Mouse (Mus musculus) bone marrow, adult 2 months (tissue): ENCODE results near the gene Gm21958. TPM values are rescaled to one million over a fixed set of nuclear protein-coding genes. Genes with fewer than 3 reads are reported as not detected.

ENCODE experiments used
- H3K27ac ChIP-seq: fragments of 200-500 bp; 2 replicates; pipeline ENCODE4 v1.5.1; 2012; ENCODE audit warnings: low read depth, mild to moderate bottlenecking, control low read depth, inconsistent platforms, low read length; ENCODE audit not compliant: control insufficient read depth, poor library complexity, insufficient read depth
- H3K4me1 ChIP-seq: fragments of 200-500 bp; 2 replicates; pipeline ENCODE4 v1.6.1; 2011; ENCODE audit warnings: low read length; ENCODE audit not compliant: control insufficient read depth, insufficient read depth
- H3K4me3 ChIP-seq: fragments of 200-500 bp; replicated peaks from 2 replicates; pipeline ENCODE3; 2011; ENCODE audit warnings: mild to moderate bottlenecking, low read depth, low read length, control low read depth; ENCODE audit not compliant: control insufficient read depth
- CTCF ChIP-seq: fragments of 200-500 bp; IDR thresholded peaks from 2 replicates; pipeline ENCODE4 v1.5.1; 2011; ENCODE audit warnings: low read length, control low read depth; ENCODE audit not compliant: control insufficient read depth, insufficient read depth
- POLR2A ChIP-seq: fragments of 200-500 bp; IDR thresholded peaks from 2 replicates; pipeline ENCODE4 v1.6.1; 2011; ENCODE audit warnings: low read depth, mild to moderate bottlenecking, control low read depth, low read length, borderline replicate concordance; ENCODE audit not compliant: control insufficient read depth
- WGBS: fragments of 180-500 bp; shearing (Covaris S2); methylation state at CpG from one replicate; pipeline ENCODE4 v1.1.7; 2018; 5-methylcytosine and 5-hydroxymethylcytosine counted together
- polyA plus RNA-seq: library from polyadenylated mRNA; stranded (reverse); fragments of >200 nt; gene quantifications from 2 replicates; pipeline ENCODE4 v1.2.4, GENCODE M21; 2011; ENCODE audit warnings: low replicate concordance; ENCODE audit not compliant: missing spikeins, insufficient read depth, insufficient read length

Gm21958 gene
- not detected in 2 replicates for polyA plus RNA-seq

DNA sequence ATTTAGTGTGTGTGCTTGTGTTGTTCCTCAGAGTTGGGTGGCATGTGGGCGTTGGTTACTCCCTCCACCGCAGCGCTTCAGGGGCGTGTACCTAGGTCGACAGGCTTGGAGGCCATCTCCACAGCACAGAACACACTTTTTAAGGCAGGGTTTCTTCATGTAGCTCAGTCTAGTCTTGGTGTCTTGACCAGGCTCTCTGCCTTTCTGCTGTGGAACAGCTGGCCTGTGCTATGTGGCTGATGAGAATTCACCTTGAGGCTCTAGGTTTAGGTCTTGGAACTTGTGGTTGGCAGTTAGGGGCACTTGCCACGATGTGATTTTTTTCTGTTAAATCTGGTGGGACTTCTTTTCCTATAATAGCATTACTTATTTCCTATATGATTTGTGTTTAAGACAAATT is at the start of gene Gm21958:
Gene Gm21958, minus strand, starts transcription at position 101 of the 400 bp plus-strand sequence.
- no peak for TF ChIP-seq CTCF
- no peak for TF ChIP-seq POLR2A
- no peak within 1 kb of the TSS for H3K27ac ChIP-seq
- H3K4me1 ChIP-seq = no peaks in the 10 kb centered on the region
- 93% methylated on average over 6 of the region's 6 CpGs for WGBS
- no peak within 1 kb of the TSS for H3K4me3 ChIP-seq

DNA sequence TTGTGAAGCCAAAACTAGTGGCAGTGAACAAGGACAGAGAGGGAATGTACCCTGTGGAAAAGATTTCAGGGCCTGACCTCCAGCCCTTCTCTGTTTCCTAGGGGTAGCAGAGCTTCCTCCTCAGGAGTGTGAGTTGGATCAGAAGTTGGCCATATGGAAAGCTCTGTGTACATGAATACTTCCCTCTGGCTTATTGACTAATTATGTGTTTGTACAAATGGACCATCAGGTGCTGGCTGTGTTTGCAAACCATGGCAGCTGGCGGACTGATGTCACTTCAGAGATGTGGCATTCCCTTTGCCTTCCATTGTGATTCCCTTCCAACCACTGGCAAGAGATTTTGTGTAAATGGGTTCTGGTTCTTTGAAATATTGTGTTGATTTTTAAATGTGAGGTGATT is 47.1 kb upstream of the Gm21958 start:
- H3K4me3 ChIP-seq = no peak overlapping the region
- H3K27ac ChIP-seq = no peak overlapping the region
- TF ChIP-seq POLR2A = no peak
- no peak for TF ChIP-seq CTCF
- 86% methylated on average over 1 of the region's 1 CpGs for WGBS
- no peaks in the 10 kb centered on the region for H3K4me1 ChIP-seq

DNA sequence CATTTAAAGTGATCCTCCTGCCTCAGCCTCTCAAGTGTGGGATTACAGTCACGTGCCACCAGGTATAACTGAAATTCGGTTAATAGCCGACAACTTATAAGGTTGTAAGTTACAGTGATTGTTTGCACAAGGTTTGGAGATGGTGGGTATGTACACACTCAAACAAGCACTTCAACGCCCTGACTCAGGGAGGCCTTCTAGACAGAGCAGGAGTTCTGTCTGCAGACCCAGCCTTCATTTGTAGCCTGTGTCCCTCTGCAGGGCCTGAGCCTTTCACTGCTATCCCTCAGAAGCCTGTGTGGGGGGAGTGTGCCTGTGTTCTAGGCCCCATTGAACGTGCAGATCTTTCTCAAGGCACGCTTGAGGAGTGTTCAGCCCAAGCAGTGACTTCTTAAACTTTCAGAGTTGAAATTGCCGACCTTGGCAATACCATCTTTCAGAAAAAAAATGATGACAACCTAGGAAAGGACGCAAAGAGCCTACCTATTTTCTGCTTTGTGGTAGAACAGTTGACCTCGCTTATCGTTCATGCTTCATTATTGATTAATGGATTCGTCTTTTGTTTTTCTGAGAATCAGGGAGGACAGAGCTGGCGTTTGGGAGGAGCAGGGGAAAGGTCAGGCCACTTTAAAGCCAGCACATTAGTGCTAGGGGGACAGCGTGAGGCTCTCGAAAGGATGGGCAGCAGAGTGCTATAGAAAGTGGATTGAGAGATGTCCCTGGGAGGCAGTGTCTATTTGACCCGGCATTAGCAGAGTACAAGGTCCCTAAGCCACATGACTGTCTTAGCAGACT is 46.4 kb upstream of the Gm21958 start:
- no peaks in the 10 kb centered on the region for H3K4me1 ChIP-seq
- TF ChIP-seq CTCF (no peak), POLR2A (no peak)
- H3K4me3 ChIP-seq = no peak overlapping the region
- H3K27ac ChIP-seq = no peak overlapping the region
- 82% methylated on average over 15 of the region's 15 CpGs for WGBS

DNA sequence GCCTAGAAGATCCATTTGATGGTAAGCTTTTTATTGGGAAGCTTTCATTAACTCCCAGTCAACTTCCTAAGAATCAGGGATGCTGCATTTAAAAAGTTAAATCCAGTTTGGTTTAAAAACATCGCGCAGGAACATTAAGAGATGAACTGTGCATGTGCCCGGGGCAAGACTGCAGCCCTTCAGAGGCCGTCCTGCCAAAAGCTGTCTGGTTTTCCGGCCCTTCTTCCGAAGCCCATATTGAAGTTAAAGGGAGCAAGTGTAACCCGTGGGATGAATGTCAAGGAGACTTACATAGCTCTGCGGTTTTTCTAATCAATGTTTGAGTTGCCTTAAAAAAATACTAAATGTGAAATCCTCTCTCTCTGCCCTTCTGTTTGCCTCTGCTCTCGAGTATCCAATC is 45.1 kb upstream of the Gm21958 start:
- TF ChIP-seq POLR2A (no peak), CTCF (no peak)
- WGBS = 78% methylated on average over 9 of the region's 9 CpGs
- Histone ChIP-seq H3K27ac (no peak overlapping the region), H3K4me3 (no peak overlapping the region), H3K4me1 (no peaks in the 10 kb centered on the region)

DNA sequence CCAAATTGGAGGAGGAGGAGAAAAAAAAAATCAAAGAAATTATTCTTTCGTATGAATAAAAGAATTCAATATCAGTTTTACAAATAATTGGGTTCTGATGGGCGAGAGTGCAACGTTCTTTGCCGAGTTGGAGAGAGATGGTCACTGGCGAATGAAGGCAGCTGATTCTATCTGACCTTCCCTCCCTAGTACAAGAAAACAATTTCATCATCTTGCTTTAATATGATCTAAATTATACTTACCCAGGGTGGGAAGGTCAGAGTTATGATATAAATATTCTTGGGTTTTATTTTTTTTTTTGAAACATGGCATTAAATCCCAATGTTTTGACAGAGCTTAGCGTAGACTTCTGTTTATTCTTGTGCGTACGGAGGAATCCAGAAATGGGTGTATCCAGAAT is 43.3 kb upstream of the Gm21958 start:
- no peak overlapping the region for H3K4me3 ChIP-seq
- H3K27ac ChIP-seq = no peak overlapping the region
- no peak for TF ChIP-seq POLR2A
- TF ChIP-seq CTCF = no peak
- H3K4me1 ChIP-seq = no peaks in the 10 kb centered on the region
- WGBS = 90% methylated on average over 8 of the region's 8 CpGs

DNA sequence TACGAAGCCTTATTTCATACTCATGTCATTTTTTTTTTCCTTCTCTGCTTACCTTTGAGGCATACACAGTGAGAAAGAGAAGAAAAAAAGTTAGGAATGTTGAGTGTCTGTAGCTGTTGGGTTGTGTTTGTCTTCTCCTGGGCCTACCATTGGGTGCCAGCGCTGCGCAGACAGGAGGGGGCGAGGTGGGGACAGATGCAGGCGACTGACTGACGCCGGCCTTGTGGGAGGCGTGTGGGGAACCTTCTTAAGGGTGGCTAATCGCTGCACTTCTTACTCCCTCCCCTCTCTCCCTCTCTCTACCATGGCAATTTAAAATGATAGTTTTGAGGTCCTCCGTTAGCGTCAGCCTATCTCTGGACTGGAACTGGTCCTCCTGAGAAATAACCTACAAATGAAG is 41.9 kb upstream of the Gm21958 start:
- TF ChIP-seq CTCF (no peak), POLR2A (no peak)
- Histone ChIP-seq H3K4me3 (no peak overlapping the region), H3K27ac (no peak overlapping the region), H3K4me1 (no peaks in the 10 kb centered on the region)
- 5% methylated on average over 11 of the region's 11 CpGs for WGBS

DNA sequence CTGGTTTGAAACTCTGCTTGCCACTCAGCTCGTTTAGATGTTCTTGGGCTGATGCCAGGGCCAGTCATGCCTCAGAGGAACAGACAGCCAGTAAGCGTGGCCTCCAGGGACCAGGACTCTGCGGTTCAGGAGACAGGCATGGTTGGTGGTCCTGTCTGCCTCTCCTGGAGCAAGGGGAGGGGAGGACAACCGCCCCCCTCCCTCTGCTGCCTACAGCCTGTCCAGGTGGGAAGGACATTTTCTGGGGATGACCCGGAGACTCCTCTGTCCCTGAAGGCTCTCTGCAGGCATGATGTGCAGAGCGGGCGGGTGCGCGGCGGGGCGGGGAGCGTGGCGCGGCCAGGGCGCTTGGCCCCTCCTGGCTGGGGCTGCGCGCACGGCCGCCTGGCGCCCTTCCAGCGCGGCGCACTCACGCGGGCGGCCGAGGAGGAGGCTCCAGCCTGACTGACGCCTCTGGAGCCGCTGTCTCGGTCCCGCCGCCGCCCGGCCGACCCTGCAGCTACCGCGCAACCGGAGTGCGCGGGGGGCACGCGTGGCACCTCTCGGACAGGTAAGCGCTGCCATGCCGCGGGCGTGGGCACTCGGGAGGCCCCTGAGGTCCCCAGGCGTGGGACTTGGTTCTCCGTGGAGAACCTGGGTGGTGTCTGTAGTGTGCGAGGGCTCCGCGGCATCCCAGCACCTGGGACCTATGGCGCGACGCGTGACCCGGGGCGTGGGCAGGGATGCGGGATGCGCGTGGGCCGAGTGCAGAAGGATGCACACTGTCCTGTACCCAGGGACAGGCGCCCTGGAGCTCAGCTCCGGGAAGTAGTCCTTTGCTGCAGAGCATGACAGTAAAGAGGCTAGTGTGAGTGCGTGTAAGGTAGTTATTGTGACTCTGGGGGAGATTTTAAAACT is 41.2 kb upstream of the Gm21958 start, which contains the start of gene Smad9:
Gene Smad9, plus strand, starts transcription at position 438 of the 897 bp plus-strand sequence.
- H3K4me3 ChIP-seq = peak within 1 kb of the TSS; percentile 4
- no peak for TF ChIP-seq POLR2A
- TF ChIP-seq CTCF = no peak
- no peak within 1 kb of the TSS; the same call in 1 of the 2 replicates for H3K27ac ChIP-seq
- no peaks in the 10 kb centered on the region for H3K4me1 ChIP-seq
- 1% methylated on average over 65 of the region's 66 CpGs for WGBS

DNA sequence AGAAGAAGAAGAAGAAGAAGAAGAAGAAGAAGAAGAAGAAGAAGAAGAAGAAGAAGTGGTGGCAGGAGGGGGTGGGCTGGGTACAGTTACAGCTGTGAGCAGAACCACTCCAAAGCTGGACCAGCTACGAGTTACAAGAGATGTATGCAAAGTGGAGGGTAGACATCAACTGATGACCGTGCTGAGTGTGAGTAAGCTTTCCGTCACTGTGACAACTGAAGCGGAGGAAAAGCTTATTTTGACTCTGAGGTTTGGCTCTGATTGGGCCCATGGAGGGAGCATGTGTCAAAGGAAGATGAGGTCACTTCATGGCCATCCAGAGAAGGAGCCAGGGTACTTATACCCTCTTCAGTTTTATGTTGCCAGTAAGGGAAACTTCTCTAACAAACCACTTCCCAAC is 39.3 kb upstream of the Gm21958 start:
- 60% methylated on average over 4 of the region's 4 CpGs for WGBS
- Histone ChIP-seq H3K4me3 (no peak overlapping the region), H3K27ac (no peak overlapping the region), H3K4me1 (no peaks in the 10 kb centered on the region)
- TF ChIP-seq CTCF (no peak), POLR2A (no peak)
